In the genomic region with DNA sequence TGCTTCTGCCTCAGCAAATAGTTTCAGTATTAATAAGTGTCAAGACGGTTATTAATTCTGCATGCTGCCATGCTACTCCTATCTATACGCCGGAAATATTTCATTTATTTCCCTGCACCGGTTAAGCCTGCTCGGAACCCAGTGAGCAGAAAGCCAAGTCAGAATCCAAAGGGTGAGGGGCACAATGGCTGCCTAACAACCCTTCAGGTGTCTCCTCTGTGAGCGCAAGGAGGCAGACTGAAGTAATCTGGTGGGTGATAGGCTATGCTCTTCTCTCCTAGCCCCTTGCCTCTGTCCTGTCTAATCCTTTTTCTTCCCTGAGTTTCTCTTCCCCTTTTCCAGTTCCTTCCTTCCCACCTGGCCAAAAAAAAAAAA, we compare ENCODE assay signal across 8 mouse cellular contexts. TPM values are rescaled to one million over a fixed set of nuclear protein-coding genes. Genes with fewer than 3 reads are reported as not detected.
DNase-seq lines count a peak whose midpoint lies in the region; ATAC-seq and TF ChIP-seq lines count a peak whose summit lies in the region.

No protein-coding gene starts in this region.

- peaks cover 33% of the 10 kb centered on the region for H3K27me3 ChIP-seq in heart, embryonic 10.5 days (ENCODE audit: insufficient read depth, poor library complexity, severe bottlenecking)
- H3K27me3 ChIP-seq in ES-Bruce4 (ENCODE audit: control insufficient read depth, insufficient read depth, low read length, poor library complexity, severe bottlenecking) = no peaks in the 10 kb centered on the region
- H3K27me3 ChIP-seq in hindbrain, embryonic 11.5 days (ENCODE audit: control insufficient read depth, insufficient read depth, low read length) = no peaks in the 10 kb centered on the region

- H3K4me2 ChIP-seq in hindbrain, embryonic 11.5 days (replicated peaks; ENCODE audit: low read depth, low read length) = peak overlapping the region; percentile 70

- H3K4me3 ChIP-seq in heart, embryonic 10.5 days = peak overlapping the region; percentile 65
- peak overlapping the region; percentile 75 for H3K4me3 ChIP-seq in ES-Bruce4 (ENCODE audit: low read depth, low read length)
- H3K4me3 ChIP-seq in hindbrain, embryonic 11.5 days (ENCODE audit: low read depth, low read length) = peak overlapping the region; percentile 40

- peak overlapping the region; percentile 17; the same call in 1 of the 2 replicates for H3K27ac ChIP-seq in heart, embryonic 10.5 days
- H3K27ac ChIP-seq in ES-Bruce4 (ENCODE audit: insufficient read depth, low read length) = no peak overlapping the region
- no peak overlapping the region for H3K27ac ChIP-seq in hindbrain, embryonic 11.5 days (ENCODE audit: low read depth, low read length)

- no peak for TF ChIP-seq EP300 in ES-Bruce4 (IDR thresholded peaks at IDR 0.05; ENCODE audit: insufficient read depth, low read depth, low read length)

- TF ChIP-seq CTCF in ES-Bruce4 (IDR thresholded peaks at IDR 0.05; ENCODE audit: low read depth, low read length) = no peak

- no peak for DNase-seq in heart, embryonic 10.5 days (ENCODE audit: low spot score)
- no peak for DNase-seq in heart, adult 8-10 months (ENCODE audit: low spot score)
- DNase-seq in hindbrain, embryonic 11.5 days (ENCODE audit: low spot score) = no peak
- DNase-seq in embryo, embryonic 10 days (ENCODE audit: low spot score) = no peak
- no peak for DNase-seq in cerebellum, postnatal 14 days

- no peak for TF ChIP-seq POLR2A in ES-Bruce4 (IDR thresholded peaks at IDR 0.05; ENCODE audit: insufficient read depth, low read length)

- peak; percentile 66 for ATAC-seq in hindbrain, embryonic 11.5 days (ENCODE audit: low FRiP score)
- ATAC-seq in megakaryocyte progenitor cell, adult 5-6 weeks (replicated peaks; ENCODE audit: poor library complexity) = peak; percentile 14; the same call in 1 of the 2 replicates
- ATAC-seq in megakaryocyte-erythroid progenitor cell, adult 5-6 weeks (replicated peaks; ENCODE audit: low FRiP score, low TSS enrichment, poor library complexity, severe bottlenecking) = no peak

- H3K4me1 ChIP-seq in heart, embryonic 10.5 days = peaks cover 11% of the 10 kb centered on the region; the same call in 1 of the 2 replicates
- H3K4me1 ChIP-seq in ES-Bruce4 (ENCODE audit: control insufficient read depth, insufficient read depth, low read length) = peaks cover 2% of the 10 kb centered on the region
- no peaks in the 10 kb centered on the region for H3K4me1 ChIP-seq in hindbrain, embryonic 11.5 days (replicated peaks; ENCODE audit: control insufficient read depth, insufficient read depth, low read length)

- H3K36me3 ChIP-seq in heart, embryonic 10.5 days = no peaks in the 10 kb centered on the region
- H3K36me3 ChIP-seq in ES-Bruce4 (ENCODE audit: control insufficient read depth, insufficient read depth, low read length, poor library complexity, severe bottlenecking) = no peaks in the 10 kb centered on the region
- no peaks in the 10 kb centered on the region for H3K36me3 ChIP-seq in hindbrain, embryonic 11.5 days (ENCODE audit: control insufficient read depth, insufficient read depth, low read length)

- H3K9ac ChIP-seq in ES-Bruce4 (ENCODE audit: low read depth, poor library complexity, severe bottlenecking) = peak overlapping the region; percentile 81
- H3K9ac ChIP-seq in hindbrain, embryonic 11.5 days (ENCODE audit: low read depth, low read length) = no peak overlapping the region

- no peaks in the 10 kb centered on the region for H3K9me3 ChIP-seq in heart, embryonic 10.5 days
- H3K9me3 ChIP-seq in ES-Bruce4 (replicated peaks; ENCODE audit: control insufficient read depth, insufficient read depth, low read length, poor library complexity, severe bottlenecking) = no peaks in the 10 kb centered on the region
- H3K9me3 ChIP-seq in hindbrain, embryonic 11.5 days (ENCODE audit: control insufficient read depth, low read length) = no peaks in the 10 kb centered on the region

- under 1% methylated on average over 6 of the region's 6 CpGs for WGBS in heart, embryonic 10.5 days
- WGBS in hindbrain, embryonic 11.5 days = 2% methylated on average over 6 of the region's 6 CpGs

RNA-seq across cellular contexts. Expression of a gene that starts 17.3 kb away (rescaled TPM):
- polyA plus RNA-seq in heart, embryonic 10.5 days (2016; fragmentation: Nextera tagmentation; extraction: Ambion mirVana) = 81.5 and 129 TPM in 2 replicates
- 100 to 1,000 TPM; 186 to 266 (median 222) TPM for total RNA-seq in heart, adult 8-10 months (2022)
- 125 and 130 TPM in 2 replicates for polyA plus RNA-seq in ES-Bruce4 (2011; ENCODE audit: insufficient read depth, insufficient read length, low read depth, missing spikeins)
- 105 and 116 TPM in 2 replicates for polyA plus RNA-seq in hindbrain, embryonic 11.5 days (2014; fragmentation: Nextera tagmentation; extraction: Ambion mirVana)
- total RNA-seq in megakaryocyte progenitor cell, adult 5-6 weeks (2015) = 413 and 417 TPM in 2 replicates
- 162 and 194 TPM in 2 replicates for total RNA-seq in megakaryocyte progenitor cell, adult 5-6 weeks (2017)
- 215 and 216 TPM in 2 replicates for total RNA-seq in megakaryocyte-erythroid progenitor cell, adult 5-6 weeks (2014; fragmentation: Nextera tagmentation)
- 126 and 154 TPM in 2 replicates for total RNA-seq in megakaryocyte-erythroid progenitor cell, adult 5-6 weeks (2017)

RNA-seq across cellular contexts. Expression of a gene that starts 27.8 kb away (rescaled TPM):
- polyA plus RNA-seq in heart, embryonic 10.5 days (2016; fragmentation: Nextera tagmentation; extraction: Ambion mirVana) = 0.59 and 1.0 TPM in 2 replicates
- 1 to 10 TPM; 2.3 to 3.5 (median 2.5) TPM for total RNA-seq in heart, adult 8-10 months (2022)
- 1.2 TPM in 2 replicates for polyA plus RNA-seq in ES-Bruce4 (2011; ENCODE audit: insufficient read depth, insufficient read length, low read depth, missing spikeins)
- polyA plus RNA-seq in hindbrain, embryonic 11.5 days (2014; fragmentation: Nextera tagmentation; extraction: Ambion mirVana) = 0.77 and 1.4 TPM in 2 replicates
- total RNA-seq in megakaryocyte progenitor cell, adult 5-6 weeks (2015) = not detected in 2 replicates
- 0.34 and 0.62 TPM in 2 replicates for total RNA-seq in megakaryocyte progenitor cell, adult 5-6 weeks (2017)
- 0.33 TPM in 1 of 2 replicates, not detected in the other for total RNA-seq in megakaryocyte-erythroid progenitor cell, adult 5-6 weeks (2014; fragmentation: Nextera tagmentation)
- total RNA-seq in megakaryocyte-erythroid progenitor cell, adult 5-6 weeks (2017) = not detected in 2 replicates
